Mouse (Mus musculus): ENCODE data around the gene Gm3512. TPM values are rescaled to one million over a fixed set of nuclear protein-coding genes. Genes with fewer than 3 reads are reported as not detected.
"Not testable (repeated sequence)": the region's sequence is repeated elsewhere in the genome, so short reads cannot be mapped to it uniquely, and the experiment has no call there.

Gene Gm3512
- polyA plus RNA-seq (2016; fragmentation: Nextera tagmentation; extraction: Ambion mirVana) = 3.5 and 4.0 TPM in 2 replicates

GRCm38 (mm10) chr14:7174483-7174971 is at the start of gene Gm3512:
Gene Gm3512 (minus strand): TSS chr14:7174533.
- WGBS = no CpG with 5 or more reads among the region's 37 CpGs
- not testable (repeated sequence) for H3K4me1 ChIP-seq (replicated peaks); H3K36me3 ChIP-seq; H3K4me3 ChIP-seq; H3K27ac ChIP-seq; H3K9me3 ChIP-seq; H3K27me3 ChIP-seq (ENCODE audit: insufficient read depth, poor library complexity, severe bottlenecking); DNase-seq (ENCODE audit: low spot score)

GRCm38 (mm10) chr14:7200070-7200469 is 25.7 kb upstream of the Gm3512 start:
- DNase-seq (ENCODE audit: low spot score); H3K4me3 ChIP-seq; H3K27ac ChIP-seq; H3K27me3 ChIP-seq (ENCODE audit: insufficient read depth, poor library complexity, severe bottlenecking); H3K9me3 ChIP-seq; H3K36me3 ChIP-seq; H3K4me1 ChIP-seq (replicated peaks): not testable (repeated sequence)
- WGBS = 93% methylated on average over 2 of the region's 3 CpGs

- H3K27ac ChIP-seq; H3K4me3 ChIP-seq; DNase-seq (ENCODE audit: low spot score); H3K36me3 ChIP-seq; H3K9me3 ChIP-seq; H3K27me3 ChIP-seq (ENCODE audit: insufficient read depth, poor library complexity, severe bottlenecking); H3K4me1 ChIP-seq (replicated peaks): not testable (repeated sequence)
- WGBS = no CpG with 5 or more reads among the region's 2 CpGs
These were observed 20.1 kb upstream of the Gm3512 start, which contains the start of gene Gm16434 for GRCm38 (mm10) chr14:7194440-7194839. Gene Gm16434 (minus strand): TSS chr14:7194540.

DNA sequence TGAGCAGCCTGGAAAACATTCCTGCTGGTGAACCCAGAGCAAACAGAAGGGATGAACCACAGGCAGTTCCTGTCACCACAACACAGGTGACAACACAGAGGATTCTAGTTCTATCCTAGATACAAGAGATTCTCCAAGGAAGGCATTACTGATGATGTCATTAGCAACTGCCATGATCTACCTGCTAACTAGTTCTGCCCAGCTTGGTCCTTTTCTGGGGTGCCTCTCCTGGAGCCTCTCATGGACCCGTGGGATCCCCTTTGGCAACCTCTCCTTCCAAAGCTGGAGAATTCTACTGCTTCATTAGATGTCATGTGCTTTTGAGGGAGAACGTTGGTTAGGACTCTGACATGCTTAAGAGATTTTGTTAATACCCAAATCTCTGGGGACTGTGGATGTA is 49.0 kb downstream of the Gm3512 start, which contains the start of gene Gm6676:
TSS of gene Gm6676 (minus strand) at position 101 of the 400 bp plus-strand sequence.
- H3K4me3 ChIP-seq; H3K4me1 ChIP-seq (replicated peaks); DNase-seq (ENCODE audit: low spot score); H3K36me3 ChIP-seq; H3K27me3 ChIP-seq (ENCODE audit: insufficient read depth, poor library complexity, severe bottlenecking); H3K9me3 ChIP-seq; H3K27ac ChIP-seq: not testable (repeated sequence)
- WGBS = no CpG with 5 or more reads among the region's 2 CpGs

DNA sequence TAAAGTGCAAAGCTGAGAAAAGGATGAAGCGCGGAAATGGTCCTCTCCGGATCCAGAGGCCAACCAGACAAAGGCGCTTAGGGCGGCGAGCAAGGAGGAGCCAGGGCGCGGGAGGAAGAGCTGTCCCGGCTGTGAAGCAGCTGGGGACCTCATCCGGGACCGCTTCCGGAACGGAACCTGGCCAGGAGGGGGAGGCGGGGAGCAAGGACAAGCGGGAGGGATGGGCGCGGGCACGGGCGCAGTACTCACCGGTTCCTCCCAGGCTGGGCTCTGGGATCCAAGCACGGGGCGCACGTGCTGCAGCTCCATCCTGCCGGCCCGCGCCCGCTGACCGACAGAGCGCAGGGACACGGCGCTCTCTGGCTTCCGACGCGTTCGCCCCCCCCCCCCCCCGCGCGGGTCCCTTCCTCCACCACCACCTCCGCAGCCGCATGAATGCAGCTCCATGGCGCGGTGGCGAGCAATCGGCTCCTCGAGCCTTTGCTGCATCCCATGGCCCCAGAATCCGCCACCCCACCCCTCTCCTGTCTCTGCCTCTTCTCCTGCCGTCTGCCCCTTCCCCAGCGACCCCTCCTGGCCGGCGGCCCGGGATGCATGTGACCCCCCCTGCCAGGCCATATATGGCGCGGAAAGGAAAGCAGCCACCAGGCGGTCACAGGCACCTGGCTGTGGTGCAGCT is 69.1 kb downstream of the Gm3512 start:
- not testable (repeated sequence) for H3K36me3 ChIP-seq; H3K9me3 ChIP-seq; H3K4me1 ChIP-seq (replicated peaks); H3K27me3 ChIP-seq (ENCODE audit: insufficient read depth, poor library complexity, severe bottlenecking)
- Histone ChIP-seq H3K4me3 (peak overlapping the region; percentile 61), H3K27ac (peak overlapping the region; percentile 91)
- under 1% methylated on average over 13 of the region's 54 CpGs for WGBS
- peak; percentile 58 for DNase-seq (ENCODE audit: low spot score)

Other genes with a start within 250 kb of the Gm3512 start
- gene Gm6356, start 200.7 kb downstream of the Gm3512 start, polyA plus RNA-seq (2016; fragmentation: Nextera tagmentation; extraction: Ambion mirVana) = not detected in 2 replicates
- 0.95 and 0.97 TPM in 2 replicates for gene Gm10406, start 147.1 kb downstream of the Gm3512 start, polyA plus RNA-seq (2016; fragmentation: Nextera tagmentation; extraction: Ambion mirVana)
- gene Gm3685, start 129.6 kb downstream of the Gm3512 start, polyA plus RNA-seq (2016; fragmentation: Nextera tagmentation; extraction: Ambion mirVana) = not detected in 2 replicates
- 1.4 and 2.1 TPM in 2 replicates for gene Gm3696, start 73.9 kb downstream of the Gm3512 start, polyA plus RNA-seq (2016; fragmentation: Nextera tagmentation; extraction: Ambion mirVana)
- gene Gm6676, start 49.1 kb downstream of the Gm3512 start, polyA plus RNA-seq (2016; fragmentation: Nextera tagmentation; extraction: Ambion mirVana) = not detected in 2 replicates
- not detected in 2 replicates for gene Gm16434, start 20.0 kb upstream of the Gm3512 start, polyA plus RNA-seq (2016; fragmentation: Nextera tagmentation; extraction: Ambion mirVana)
- gene Gm3727, start 90.2 kb upstream of the Gm3512 start, polyA plus RNA-seq (2016; fragmentation: Nextera tagmentation; extraction: Ambion mirVana) = not detected in 2 replicates
- gene Gm3739, start 140.5 kb upstream of the Gm3512 start, polyA plus RNA-seq (2016; fragmentation: Nextera tagmentation; extraction: Ambion mirVana) = 1.6 and 2.5 TPM in 2 replicates
- not detected in 2 replicates for gene Gm5797, start 157.9 kb upstream of the Gm3512 start, polyA plus RNA-seq (2016; fragmentation: Nextera tagmentation; extraction: Ambion mirVana)
- not detected in 2 replicates for gene Gm8374, start 190.6 kb upstream of the Gm3512 start, polyA plus RNA-seq (2016; fragmentation: Nextera tagmentation; extraction: Ambion mirVana)